ENCODE assay signal across 9 mouse cellular contexts in the genomic region with DNA sequence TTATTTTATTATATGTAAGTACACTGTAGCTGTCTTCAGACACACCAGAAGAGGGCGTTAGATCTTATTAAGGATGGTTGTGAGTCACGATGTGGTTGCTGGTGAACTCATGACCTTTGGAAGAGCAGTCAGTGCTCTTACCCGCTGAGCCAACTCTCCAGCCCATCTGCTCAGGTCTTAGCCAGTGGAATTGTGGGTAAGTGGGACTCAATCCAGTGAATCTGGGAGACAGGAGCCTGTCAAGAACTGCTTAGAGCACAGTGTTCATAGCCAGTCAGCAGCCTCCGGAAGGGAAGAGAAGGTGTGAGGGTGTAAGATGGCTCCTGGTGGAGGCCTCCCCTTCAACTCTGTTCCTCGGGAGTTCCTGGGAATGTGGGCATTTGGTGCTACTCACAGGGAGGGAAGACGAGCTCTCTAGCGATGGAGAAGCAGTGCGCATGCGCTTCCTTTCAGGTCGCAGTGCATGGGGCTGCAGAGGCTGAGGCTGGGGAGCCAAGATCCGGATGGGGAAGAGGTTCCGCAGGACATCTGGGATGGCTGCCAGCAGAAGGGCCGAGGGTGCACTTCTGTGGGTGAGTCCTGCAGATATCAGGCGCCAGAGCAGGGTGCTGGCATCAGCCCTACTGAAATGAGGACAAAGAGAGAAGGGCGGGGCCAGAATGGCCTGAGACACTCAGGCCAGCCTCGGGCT. TPM values are rescaled to one million over a fixed set of nuclear protein-coding genes. Genes with fewer than 3 reads are reported as not detected.
A peak's percentile ranks its signal among the peaks of the same experiment; 100 is the strongest.
DNase-seq lines count a peak whose midpoint lies in the region; ATAC-seq and TF ChIP-seq lines count a peak whose summit lies in the region.
"Had no signal": no experiment of that assay in that cellular context is flagged by ENCODE, and none has a peak within 500 bp of the region (broad histone marks: within the 10 kb centered on the region; RNA-seq: fewer than 3 reads in every experiment).

No protein-coding gene starts in this region.

- peak overlapping the region; percentile 52 for H3K27ac ChIP-seq in midbrain, embryonic 10.5 days (replicated peaks)
- no peak overlapping the region for H3K27ac ChIP-seq in midbrain, embryonic 13.5 days
- no peak overlapping the region for H3K27ac ChIP-seq in liver, postnatal 0 days (ENCODE audit: low read depth)

- TF ChIP-seq CTCF in liver, postnatal 0 days (IDR thresholded peaks at IDR 0.05; ENCODE audit: low read depth), result no peak

- DNase-seq in midbrain, embryonic 10.5 days (ENCODE audit: low spot score), result no peak
- peak; percentile 78 for DNase-seq in adrenal gland, postnatal 10 days
- DNase-seq in liver, postnatal 0 days, result peak; percentile 36
- DNase-seq in urinary bladder, postnatal 4 days (ENCODE audit: low spot score in 2 of 2), result no peak
- DNase-seq in B cell, adult 2 months, result no peak
- DNase-seq in c-Kit-positive CD71-positive TER-119-positive erythroid progenitor cells, embryonic 14.5 days (ENCODE audit: low spot score), result no peak

- H3K4me1 ChIP-seq in midbrain, embryonic 10.5 days, result peaks cover 15% of the 10 kb centered on the region
- H3K4me1 ChIP-seq in midbrain, embryonic 13.5 days (replicated peaks), result no peaks in the 10 kb centered on the region
- H3K4me1 ChIP-seq in liver, postnatal 0 days (ENCODE audit: insufficient read depth), result no peaks in the 10 kb centered on the region

- TF ChIP-seq EP300 in liver, postnatal 0 days (IDR thresholded peaks at IDR 0.05; ENCODE audit: low read depth), result no peak

- no peak for ATAC-seq in midbrain, embryonic 13.5 days
- peak; percentile 37 for ATAC-seq in common myeloid progenitor, adult 5-6 weeks (replicated peaks; ENCODE audit: low read depth, poor library complexity, severe bottlenecking)
- ATAC-seq in liver, postnatal 0 days, result peak; percentile 17; the same call in 1 of the 2 replicates

- no peak overlapping the region for H3K9ac ChIP-seq in midbrain, embryonic 13.5 days (replicated peaks)
- no peak overlapping the region for H3K9ac ChIP-seq in liver, postnatal 0 days (replicated peaks)

- no peaks in the 10 kb centered on the region for H3K36me3 ChIP-seq in midbrain, embryonic 10.5 days
- no peaks in the 10 kb centered on the region for H3K36me3 ChIP-seq in midbrain, embryonic 13.5 days
- no peaks in the 10 kb centered on the region for H3K36me3 ChIP-seq in liver, postnatal 0 days (replicated peaks; ENCODE audit: insufficient read depth, low read length)

- no peaks in the 10 kb centered on the region for H3K27me3 ChIP-seq in midbrain, embryonic 10.5 days (ENCODE audit: low read depth, poor library complexity, severe bottlenecking)
- no peaks in the 10 kb centered on the region for H3K27me3 ChIP-seq in midbrain, embryonic 13.5 days
- H3K27me3 ChIP-seq in liver, postnatal 0 days (ENCODE audit: insufficient read depth, low read length), result no peaks in the 10 kb centered on the region

- 69% methylated on average over 16 of the region's 16 CpGs for WGBS in midbrain, embryonic 10.5 days
- WGBS in midbrain, embryonic 13.5 days, result 69% methylated on average over 16 of the region's 16 CpGs
- 54% methylated on average over 16 of the region's 16 CpGs for WGBS in liver, postnatal 0 days (ENCODE audit: insufficient replicate concordance)

- H3K9me3 ChIP-seq in midbrain, embryonic 10.5 days (replicated peaks), result no peaks in the 10 kb centered on the region
- H3K9me3 ChIP-seq in midbrain, embryonic 13.5 days, result 0 out of 2 replicates have a peak, but pooled peaks cover 2% of the 10 kb centered on the region
- H3K9me3 ChIP-seq in liver, postnatal 0 days (ENCODE audit: low read length), result no peaks in the 10 kb centered on the region

- H3K4me2 ChIP-seq in midbrain, embryonic 13.5 days (replicated peaks), result no peak overlapping the region
- H3K4me2 ChIP-seq in liver, postnatal 0 days (ENCODE audit: low read depth, low read length), result no peak overlapping the region

- H3K4me3 ChIP-seq in midbrain, embryonic 10.5 days, result no peak overlapping the region
- no peak overlapping the region for H3K4me3 ChIP-seq in midbrain, embryonic 13.5 days (replicated peaks)
- H3K4me3 ChIP-seq in liver, postnatal 0 days (ENCODE audit: low read depth, low read length), result no peak overlapping the region

RNA-seq across cellular contexts. Expression of gene Pnpla5, which starts 8.3 kb away (rescaled TPM):
- polyA plus RNA-seq in midbrain, embryonic 10.5 days (2016; fragmentation: Nextera tagmentation; extraction: Ambion mirVana), result not detected in 2 replicates
- not detected in 2 replicates for polyA plus RNA-seq in midbrain, embryonic 13.5 days (2015; fragmentation: Nextera tagmentation; extraction: Ambion mirVana)
- total RNA-seq in adrenal gland, postnatal 10 days (2021), result under 1 TPM; 0.12 to 0.18 TPM
- not detected in 2 replicates for total RNA-seq in common myeloid progenitor, adult 5-6 weeks (2017)
- 0.05 TPM in 1 of 2 replicates, not detected in the other for polyA plus RNA-seq in liver, postnatal 0 days (2015; fragmentation: Nextera tagmentation; extraction: Ambion mirVana)
- polyA plus RNA-seq: intestine, embryonic 14.5 days had no signal

RNA-seq across cellular contexts. Expression of gene Sult4a1, which starts 25.7 kb away (rescaled TPM):
- polyA plus RNA-seq in midbrain, embryonic 10.5 days (2016; fragmentation: Nextera tagmentation; extraction: Ambion mirVana), result 11.2 and 14.3 TPM in 2 replicates
- 42.1 and 44.4 TPM in 2 replicates for polyA plus RNA-seq in midbrain, embryonic 13.5 days (2015; fragmentation: Nextera tagmentation; extraction: Ambion mirVana)
- total RNA-seq in adrenal gland, postnatal 10 days (2021), result 10 to 100 TPM in 1 of 2 experiments, 1 to 10 TPM in 1; 6.7 to 12.4 TPM
- not detected in 2 replicates for total RNA-seq in common myeloid progenitor, adult 5-6 weeks (2017)
- 0.06 TPM in 1 of 2 replicates, not detected in the other for polyA plus RNA-seq in liver, postnatal 0 days (2015; fragmentation: Nextera tagmentation; extraction: Ambion mirVana)

RNA-seq across cellular contexts. Expression of gene Pnpla3, which starts 36.4 kb away (rescaled TPM):
- 2.2 and 3.1 TPM in 2 replicates for polyA plus RNA-seq in midbrain, embryonic 10.5 days (2016; fragmentation: Nextera tagmentation; extraction: Ambion mirVana)
- 4.1 and 4.5 TPM in 2 replicates for polyA plus RNA-seq in midbrain, embryonic 13.5 days (2015; fragmentation: Nextera tagmentation; extraction: Ambion mirVana)
- 10 to 100 TPM; 47.6 to 65.6 TPM for total RNA-seq in adrenal gland, postnatal 10 days (2021)
- not detected in 2 replicates for total RNA-seq in common myeloid progenitor, adult 5-6 weeks (2017)
- polyA plus RNA-seq in liver, postnatal 0 days (2015; fragmentation: Nextera tagmentation; extraction: Ambion mirVana), result 1.0 and 1.9 TPM in 2 replicates

Comparison
In these comparisons a context has a peak if more than half of its experiments do, and no peak if none do; other contexts are left out.
1. DNase-seq: peak in adrenal gland, postnatal 10 days (single experiment) and liver, postnatal 0 days (single experiment); none in midbrain, embryonic 10.5 days (single experiment), urinary bladder, postnatal 4 days (0 of 2), B cell, adult 2 months (0 of 2) and c-Kit-positive CD71-positive TER-119-positive erythroid progenitor cells, embryonic 14.5 days (single experiment).
2. RNA of gene Sult4a1, which starts 25.7 kb away (polyA plus RNA-seq): 42.1 to 44.4 TPM in midbrain, embryonic 13.5 days and 11.2 to 14.3 TPM in midbrain, embryonic 10.5 days; 0.06 TPM in liver, postnatal 0 days; every median in the first group is over 10 times any median in the second.